Mouse (Mus musculus) kidney, postnatal 14 days (tissue): Measurements from ENCODE around the gene Olfr324.
A peak's percentile ranks its signal among the peaks of the same experiment; 100 is the strongest.

Source experiments
- DNase-seq: peaks from one replicate; pipeline ENCODE4 v3.0.0; 2022; ENCODE audit warnings: mixed read lengths

The Olfr324 gene

DNA sequence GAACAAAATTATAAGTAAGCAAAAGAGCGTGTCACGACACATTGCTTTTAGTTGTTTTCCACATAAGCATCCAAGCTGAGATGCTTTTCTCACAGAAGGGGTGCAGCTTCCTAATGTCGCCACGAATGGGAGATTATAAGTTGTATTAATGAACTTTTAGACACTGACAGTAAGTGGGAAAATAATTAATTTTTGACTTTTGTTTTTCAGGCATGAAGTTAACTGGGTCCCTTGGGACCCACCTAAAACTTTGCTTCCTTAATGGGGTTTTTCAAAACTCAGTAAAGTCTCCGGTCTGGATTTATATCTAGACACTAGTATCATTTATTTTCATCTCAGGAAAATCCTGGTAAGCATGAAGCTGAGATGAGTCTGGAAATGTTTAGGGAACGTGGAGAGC is at the start of gene Olfr324:
Gene Olfr324 (plus strand): TSS at position 301 of the 400 bp plus-strand sequence.
- DNase-seq: no peak

- DNase-seq: no peak
Observed at GRCm38 (mm10) chr11:58546322-58546721, 48.6 kb upstream of the Olfr324 start, which contains the start of gene Olfr329-ps. Gene Olfr329-ps (minus strand): TSS chr11:58546422.

DNA sequence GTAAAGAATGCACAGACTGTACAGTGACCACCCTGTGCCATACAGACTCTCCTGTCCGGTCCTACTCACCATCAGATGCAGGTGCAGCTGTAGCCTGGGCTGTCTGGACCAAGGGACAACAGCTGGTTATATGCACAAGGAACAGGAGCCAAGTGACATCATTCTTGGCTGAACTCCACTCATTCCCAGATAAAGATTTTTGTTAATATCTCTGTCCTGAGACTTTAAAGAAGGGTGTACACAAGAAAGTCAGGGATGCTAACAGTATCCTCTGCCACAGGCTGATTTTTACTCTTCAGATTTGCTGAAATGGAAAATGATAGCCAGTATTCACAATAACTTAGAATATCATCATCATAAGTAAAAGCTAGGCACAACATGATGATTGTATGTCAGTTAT is 39.4 kb upstream of the Olfr324 start, which contains the start of gene Olfr328:
Gene Olfr328 (minus strand): TSS at position 101 of the 400 bp plus-strand sequence.
- no peak for DNase-seq

GRCm38 (mm10) chr11:58570405-58570804 is 24.5 kb upstream of the Olfr324 start, which contains the start of gene Olfr224:
Gene Olfr224 (minus strand): TSS chr11:58570553.
- peak; percentile 15 for DNase-seq

DNA sequence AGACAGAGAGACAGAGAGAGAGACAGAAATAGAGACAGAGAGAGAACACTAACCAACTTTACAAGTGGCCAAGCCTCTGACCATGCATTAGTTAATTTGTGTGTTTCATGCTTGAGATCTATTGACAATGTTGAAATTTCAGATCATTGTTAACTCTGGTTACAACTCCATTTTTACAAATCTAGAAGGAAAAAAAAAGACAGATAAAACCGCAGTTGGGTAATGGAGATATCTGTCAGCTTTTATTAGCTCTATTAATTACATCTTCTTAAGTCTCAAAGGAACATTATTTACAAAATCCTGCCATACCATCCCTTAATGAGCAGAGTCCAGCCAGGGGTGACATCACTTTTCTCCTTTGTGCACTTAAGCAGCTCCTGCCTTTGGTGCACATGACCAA is 17.5 kb upstream of the Olfr324 start, which contains the start of gene Olfr325:
Gene Olfr325 (plus strand): TSS at position 301 of the 400 bp plus-strand sequence.
- DNase-seq: no peak

GRCm38 (mm10) chr11:58578636-58579035 is 16.3 kb upstream of the Olfr324 start:
- DNase-seq: no peak

GRCm38 (mm10) chr11:58587898-58588348 is 7.0 kb upstream of the Olfr324 start:
- peak; percentile 29 for DNase-seq

- DNase-seq: no peak
Observed at GRCm38 (mm10) chr11:58588620-58589250, 6.2 kb upstream of the Olfr324 start.

DNA sequence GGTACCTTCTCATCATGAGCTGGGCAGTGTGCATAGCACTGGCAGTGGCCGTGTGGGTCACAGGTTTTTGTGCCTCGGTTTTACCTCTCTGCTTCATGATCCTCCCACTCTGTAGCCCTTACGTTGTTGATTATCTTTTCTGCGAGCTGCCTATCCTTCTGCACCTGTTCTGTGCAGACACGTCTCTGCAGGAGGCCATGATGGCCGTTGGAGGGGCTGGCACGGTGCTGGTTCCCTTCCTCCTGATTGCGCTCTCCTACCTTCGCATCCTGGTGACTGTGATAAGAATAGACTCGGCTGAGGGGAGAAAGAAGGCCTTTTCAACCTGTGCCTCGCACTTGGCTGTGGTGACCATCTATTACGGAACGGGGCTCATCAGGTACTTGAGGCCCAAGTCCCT is 2.9 kb downstream of the Olfr324 start:
- DNase-seq: no peak

GRCm38 (mm10) chr11:58602062-58602461 is 7.1 kb downstream of the Olfr324 start:
- DNase-seq: no peak

GRCm38 (mm10) chr11:58602800-58603560 is 8.1 kb downstream of the Olfr324 start:
- no peak for DNase-seq

DNA sequence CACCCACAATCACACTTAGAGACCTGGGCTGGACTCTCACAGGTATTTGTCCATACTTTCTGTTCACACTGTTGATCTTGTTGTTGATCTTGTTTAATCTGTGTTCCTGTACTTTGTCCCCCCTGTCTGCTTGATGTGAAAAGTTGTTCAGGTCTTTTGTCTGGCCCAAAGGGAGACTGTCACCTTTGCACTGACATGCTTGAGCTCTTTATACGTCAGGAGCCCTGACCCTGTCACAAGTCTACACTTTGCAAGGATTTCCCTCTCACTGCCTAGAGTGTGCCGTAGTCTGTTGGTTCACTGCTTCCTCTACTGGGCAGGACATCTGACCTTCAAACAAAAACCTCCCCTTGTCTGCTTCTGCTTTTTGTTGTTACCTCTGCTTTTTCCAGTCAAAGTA is 9.8 kb downstream of the Olfr324 start:
- DNase-seq: no peak

DNA sequence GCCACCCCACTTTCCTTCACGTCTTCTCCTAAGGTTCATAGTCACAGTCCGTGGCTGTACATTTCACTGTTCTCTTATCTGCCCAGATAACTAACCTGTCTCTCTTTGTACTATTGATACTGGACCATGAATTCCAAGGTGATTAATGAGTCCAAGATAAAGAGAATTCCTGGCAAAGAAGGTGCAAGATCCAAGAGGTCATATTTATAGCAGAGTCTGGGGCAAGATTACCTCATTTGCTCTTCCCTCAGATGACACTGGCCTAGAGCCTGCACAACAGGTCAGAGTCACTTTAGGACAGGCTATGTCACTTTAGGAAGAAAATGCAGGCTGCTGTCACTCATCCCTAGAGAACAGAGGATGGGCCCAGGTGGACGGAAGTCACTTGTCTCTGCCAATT is 10.3 kb downstream of the Olfr324 start:
- DNase-seq: no peak

- no peak for DNase-seq
Observed at GRCm38 (mm10) chr11:58606177-58606919, 11.4 kb downstream of the Olfr324 start.

DNA sequence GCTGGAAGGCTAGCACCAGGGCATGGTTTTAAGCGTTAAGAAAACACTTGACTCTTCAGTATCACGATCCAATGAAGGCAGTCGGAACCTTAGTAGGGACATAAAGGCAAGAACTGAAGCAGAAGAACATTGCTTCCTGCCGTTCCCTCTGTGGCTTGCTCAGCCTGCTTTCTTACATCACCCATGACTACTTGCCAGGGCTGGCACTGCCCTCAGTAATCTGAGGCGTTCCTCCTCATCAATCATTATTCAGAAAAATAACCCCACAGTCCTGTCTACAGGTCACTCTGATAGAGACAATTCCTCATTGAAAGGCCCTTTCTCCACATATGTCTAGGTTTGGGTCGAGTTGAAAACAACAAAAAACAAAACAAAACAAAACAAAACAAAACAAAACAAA is 12.1 kb downstream of the Olfr324 start:
- DNase-seq: no peak

DNA sequence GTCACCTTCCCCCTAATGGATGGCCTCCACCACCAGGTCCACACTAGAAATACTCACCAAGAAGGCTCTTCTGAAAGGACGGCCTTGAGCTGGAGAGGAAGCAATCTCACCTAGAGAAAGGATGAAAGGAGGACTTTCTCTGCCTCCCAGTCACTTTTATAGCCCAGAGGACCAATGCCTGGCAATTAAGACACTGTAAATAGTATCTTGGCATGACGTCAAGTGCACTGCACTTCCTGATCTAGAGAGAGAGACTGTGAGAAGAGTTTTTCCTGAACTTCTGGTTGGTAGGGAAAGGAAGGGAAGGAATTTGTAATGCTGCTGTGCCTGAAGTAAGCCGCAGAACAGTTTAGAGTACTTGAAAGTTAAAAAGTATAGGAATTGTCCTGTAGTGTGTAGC is 18.4 kb downstream of the Olfr324 start:
- DNase-seq: no peak

DNA sequence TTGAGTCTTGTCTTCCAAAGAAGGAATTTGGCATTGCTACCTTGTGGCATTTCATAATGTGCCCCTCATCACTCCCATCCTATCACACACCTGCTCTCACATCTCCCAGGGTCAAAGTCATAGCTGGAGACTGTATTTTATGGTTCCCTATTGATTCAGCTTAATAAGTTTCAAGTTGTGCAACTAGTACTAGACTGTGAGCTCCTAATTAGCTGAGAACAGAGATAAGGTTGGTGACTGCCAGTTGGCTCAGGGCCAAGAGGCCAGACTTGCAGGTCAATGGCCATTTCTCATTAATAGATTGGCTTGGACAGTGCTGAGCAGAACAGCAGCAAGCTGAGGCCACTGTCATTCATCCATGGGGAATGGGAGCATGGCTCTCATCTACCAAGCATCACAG is 19.6 kb downstream of the Olfr324 start:
- DNase-seq: no peak

GRCm38 (mm10) chr11:58615975-58616374 is 21.1 kb downstream of the Olfr324 start, which contains the start of gene 2210407C18Rik:
Gene 2210407C18Rik (minus strand): TSS chr11:58616075.
- DNase-seq: no peak

GRCm38 (mm10) chr11:58618369-58618768 is 23.5 kb downstream of the Olfr324 start:
- no peak for DNase-seq

- DNase-seq: no peak
Observed at GRCm38 (mm10) chr11:58618793-58619192, 23.9 kb downstream of the Olfr324 start.

DNA sequence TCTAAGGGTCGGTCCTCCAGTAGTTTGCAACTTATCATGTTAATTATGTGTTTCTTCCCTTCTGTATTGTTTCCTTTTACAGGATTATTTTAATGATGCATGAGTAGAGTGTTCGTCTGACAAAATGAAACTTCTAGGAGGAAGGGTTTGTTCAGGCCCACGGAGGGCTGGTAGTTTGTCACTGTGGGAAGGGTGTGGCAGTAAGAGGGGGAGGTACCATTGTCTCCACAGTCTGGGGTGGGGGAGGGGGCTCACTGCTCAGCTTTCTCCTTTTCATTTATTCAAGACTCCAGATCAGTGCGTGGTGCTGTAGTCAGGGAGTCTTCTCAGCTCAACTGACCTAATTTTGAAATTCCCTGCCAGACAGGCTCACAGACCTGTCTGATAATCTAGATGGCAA is 31.2 kb downstream of the Olfr324 start:
- DNase-seq: no peak

DNA sequence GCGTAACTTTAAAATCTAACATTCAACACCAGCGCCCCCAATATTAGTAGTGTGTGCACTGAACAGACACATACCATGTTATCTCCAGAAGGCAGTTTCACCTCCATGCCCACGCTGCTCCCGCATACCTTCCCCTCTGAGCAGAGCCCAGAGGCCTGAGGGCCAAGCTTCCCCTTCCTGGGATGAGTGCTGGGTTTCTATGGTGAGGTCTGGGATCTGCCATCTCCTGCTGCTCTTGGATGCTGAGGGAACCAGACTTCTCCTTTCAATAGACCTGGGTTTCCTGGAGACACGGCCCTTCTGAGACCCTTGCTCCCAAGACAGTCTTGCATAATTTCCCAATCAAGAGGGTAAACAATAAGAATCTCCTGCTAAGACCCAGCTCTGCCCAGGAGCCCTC is 35.5 kb downstream of the Olfr324 start, which contains the start of gene Olfr323:
Gene Olfr323 (minus strand): TSS at position 101 of the 400 bp plus-strand sequence.
- DNase-seq: no peak

- DNase-seq: no peak
Observed at GRCm38 (mm10) chr11:58634878-58635277, 40.0 kb downstream of the Olfr324 start.
